In genomic region chr2:167239262-167239661, GRCm38 (mm10) we compare ENCODE assay signal across 9 mouse cellular contexts. TPM values are rescaled to one million over a fixed set of nuclear protein-coding genes. Genes with fewer than 3 reads are reported as not detected.
DNase-seq lines count a peak whose midpoint lies in the region; ATAC-seq and TF ChIP-seq lines count a peak whose summit lies in the region.
"Had no signal": no experiment of that assay in that cellular context is flagged by ENCODE, and none has a peak within 500 bp of the region (broad histone marks: within the 10 kb centered on the region; RNA-seq: fewer than 3 reads in every experiment).

No protein-coding gene starts in this region.

- H3K9ac ChIP-seq in hindbrain, embryonic 14.5 days, result no peak overlapping the region
- H3K9ac ChIP-seq in limb, embryonic 13.5 days, result peak overlapping the region; percentile 80

- peaks cover 32% of the 10 kb centered on the region for H3K4me1 ChIP-seq in hindbrain, embryonic 10.5 days (replicated peaks)
- H3K4me1 ChIP-seq in hindbrain, embryonic 14.5 days (replicated peaks; ENCODE audit: control insufficient read depth, insufficient read depth, low read length), result peaks cover 9% of the 10 kb centered on the region
- H3K4me1 ChIP-seq in testis, adult 2 months (ENCODE audit: control insufficient read depth, insufficient read depth, low read length), result peaks cover 6% of the 10 kb centered on the region; the same call in 1 of the 2 replicates
- peaks cover 41% of the 10 kb centered on the region for H3K4me1 ChIP-seq in limb, embryonic 13.5 days

- H3K4me2 ChIP-seq in hindbrain, embryonic 14.5 days (replicated peaks), result no peak overlapping the region
- peak overlapping the region; percentile 89 for H3K4me2 ChIP-seq in limb, embryonic 13.5 days (replicated peaks)

- no peak for TF ChIP-seq CTCF in testis, adult 2 months (IDR thresholded peaks at IDR 0.05; ENCODE audit: control insufficient read depth, insufficient read depth, insufficient replicate concordance, low read depth, low read length)

- ATAC-seq in hindbrain, embryonic 14.5 days (ENCODE audit: low FRiP score), result no peak
- ATAC-seq in limb, embryonic 13.5 days (ENCODE audit: low FRiP score, low read depth), result peak; percentile 37; the same call in 1 of the 2 replicates

- peaks cover 20% of the 10 kb centered on the region for H3K27me3 ChIP-seq in hindbrain, embryonic 10.5 days (ENCODE audit: insufficient read depth, poor library complexity, severe bottlenecking)
- peaks cover 20% of the 10 kb centered on the region for H3K27me3 ChIP-seq in hindbrain, embryonic 14.5 days (ENCODE audit: control insufficient read depth, insufficient read depth, low read length)
- H3K27me3 ChIP-seq in testis, adult 2 months (ENCODE audit: control insufficient read depth, insufficient read depth, low read length), result no peaks in the 10 kb centered on the region
- H3K27me3 ChIP-seq in limb, embryonic 13.5 days, result peaks cover 9% of the 10 kb centered on the region

- no peak overlapping the region for H3K27ac ChIP-seq in hindbrain, embryonic 10.5 days
- no peak overlapping the region for H3K27ac ChIP-seq in hindbrain, embryonic 14.5 days
- no peak overlapping the region for H3K27ac ChIP-seq in testis, adult 2 months (ENCODE audit: control insufficient read depth, insufficient read depth, low read depth, low read length)
- H3K27ac ChIP-seq in limb, embryonic 13.5 days, result peak overlapping the region; percentile 69

- DNase-seq in hindbrain, embryonic 10.5 days (ENCODE audit: low spot score), result no peak
- no peak for DNase-seq in hindbrain, embryonic 14.5 days (ENCODE audit: low spot score)
- DNase-seq in testis, postnatal 10 days (ENCODE audit: low spot score), result no peak
- DNase-seq in layer of hippocampus, adult 9-10 months (ENCODE audit: low spot score), result no peak
- DNase-seq in layer of hippocampus, adult 11-12 months (ENCODE audit: low spot score), result no peak
- DNase-seq: adrenal gland, postnatal 14 days had no signal

- H3K4me3 ChIP-seq in hindbrain, embryonic 10.5 days, result peak overlapping the region; percentile 70
- H3K4me3 ChIP-seq in hindbrain, embryonic 14.5 days (replicated peaks; ENCODE audit: low read length), result no peak overlapping the region
- peak overlapping the region; percentile 50 for H3K4me3 ChIP-seq in testis, adult 2 months (ENCODE audit: control insufficient read depth, low read depth, low read length)
- peak overlapping the region; percentile 62 for H3K4me3 ChIP-seq in limb, embryonic 13.5 days

- no peaks in the 10 kb centered on the region for H3K36me3 ChIP-seq in hindbrain, embryonic 10.5 days
- H3K36me3 ChIP-seq in hindbrain, embryonic 14.5 days (replicated peaks; ENCODE audit: control insufficient read depth, insufficient read depth), result no peaks in the 10 kb centered on the region
- H3K36me3 ChIP-seq in testis, adult 2 months (ENCODE audit: control insufficient read depth, insufficient read depth, low read length), result no peaks in the 10 kb centered on the region
- no peaks in the 10 kb centered on the region for H3K36me3 ChIP-seq in limb, embryonic 13.5 days
- H3K36me3 ChIP-seq: G1E had no signal

- WGBS in hindbrain, embryonic 10.5 days, result 26% methylated on average over 12 of the region's 12 CpGs
- WGBS in hindbrain, embryonic 14.5 days, result 33% methylated on average over 12 of the region's 12 CpGs
- WGBS in limb, embryonic 13.5 days, result 6% methylated on average over 12 of the region's 12 CpGs

- TF ChIP-seq POLR2A in testis, adult 2 months (IDR thresholded peaks at IDR 0.05; ENCODE audit: control insufficient read depth, low read depth, low read length), result no peak

- no peaks in the 10 kb centered on the region for H3K9me3 ChIP-seq in hindbrain, embryonic 10.5 days
- no peaks in the 10 kb centered on the region for H3K9me3 ChIP-seq in hindbrain, embryonic 14.5 days (ENCODE audit: control insufficient read depth, low read length)
- H3K9me3 ChIP-seq in limb, embryonic 13.5 days, result no peaks in the 10 kb centered on the region
- H3K9me3 ChIP-seq: G1E had no signal

RNA-seq across cellular contexts. Expression of gene Ptgis, which starts 1.1 kb away (rescaled TPM):
- 10.8 and 10.9 TPM in 2 replicates for polyA plus RNA-seq in hindbrain, embryonic 10.5 days (2016; fragmentation: Nextera tagmentation; extraction: Ambion mirVana)
- 3.8 and 4.9 TPM in 2 replicates for polyA plus RNA-seq in hindbrain, embryonic 14.5 days (2014; fragmentation: Nextera tagmentation; extraction: Ambion mirVana)
- 7.2 and 9.1 TPM in 2 replicates for polyA plus RNA-seq in testis, adult 2 months (2012; rRNA removed)
- polyA plus RNA-seq in limb, embryonic 13.5 days (2015; fragmentation: Nextera tagmentation; extraction: Ambion mirVana), result 27.2 and 30.5 TPM in 2 replicates
- polyA plus RNA-seq: G1E had no signal

RNA-seq across cellular contexts. Expression of gene Kcnb1, which starts 49.3 kb away (rescaled TPM):
- polyA plus RNA-seq in hindbrain, embryonic 10.5 days (2016; fragmentation: Nextera tagmentation; extraction: Ambion mirVana), result 0.56 and 0.89 TPM in 2 replicates
- 3.5 and 3.9 TPM in 2 replicates for polyA plus RNA-seq in hindbrain, embryonic 14.5 days (2014; fragmentation: Nextera tagmentation; extraction: Ambion mirVana)
- polyA plus RNA-seq in testis, adult 2 months (2012; rRNA removed), result 2.8 and 3.1 TPM in 2 replicates
- polyA plus RNA-seq in limb, embryonic 13.5 days (2015; fragmentation: Nextera tagmentation; extraction: Ambion mirVana), result 0.84 and 1.0 TPM in 2 replicates
- polyA plus RNA-seq: G1E had no signal
